Mouse (Mus musculus) B cell, adult 2 months (primary cell): ENCODE measurements around the gene Efcab9.
A peak's percentile ranks its signal among the peaks of the same experiment; 100 is the strongest.

Experiments
- DNase-seq, 2 experiments: peaks; one replicate each; pipeline ENCODE4 v3.0.0; 2022

The Efcab9 gene

GRCm38 (mm10) chr11:32556333-32556990 lies 24.6 kb upstream of the Efcab9 start:
- DNase-seq = no peak

GRCm38 (mm10) chr11:32555103-32555689 lies 23.3 kb upstream of the Efcab9 start:
- no peak for DNase-seq

GRCm38 (mm10) chr11:32554141-32555091 lies 22.5 kb upstream of the Efcab9 start:
- DNase-seq = no peak

GRCm38 (mm10) chr11:32553311-32554140 lies 21.6 kb upstream of the Efcab9 start:
- peak; percentile 63 to 64 for DNase-seq

GRCm38 (mm10) chr11:32552401-32553090 lies 20.7 kb upstream of the Efcab9 start:
- DNase-seq = no peak

GRCm38 (mm10) chr11:32551579-32552297 lies 19.9 kb upstream of the Efcab9 start:
- no peak for DNase-seq

- DNase-seq = no peak
Measured at GRCm38 (mm10) chr11:32551056-32551455, 19.2 kb upstream of the Efcab9 start.

GRCm38 (mm10) chr11:32550102-32550501 lies 18.2 kb upstream of the Efcab9 start:
- no peak for DNase-seq

- DNase-seq = no peak
Measured at GRCm38 (mm10) chr11:32549236-32549635, 17.4 kb upstream of the Efcab9 start.

GRCm38 (mm10) chr11:32548240-32548639 lies 16.4 kb upstream of the Efcab9 start:
- no peak for DNase-seq

GRCm38 (mm10) chr11:32547391-32547947 lies 15.6 kb upstream of the Efcab9 start:
- no peak for DNase-seq

GRCm38 (mm10) chr11:32546483-32546882 lies 14.6 kb upstream of the Efcab9 start:
- no peak for DNase-seq

- DNase-seq = no peak
Measured at GRCm38 (mm10) chr11:32545605-32546004, 13.7 kb upstream of the Efcab9 start.

- DNase-seq = no peak
Measured at GRCm38 (mm10) chr11:32544497-32544896, 12.6 kb upstream of the Efcab9 start.

GRCm38 (mm10) chr11:32544041-32544440 lies 12.2 kb upstream of the Efcab9 start:
- DNase-seq = no peak

GRCm38 (mm10) chr11:32542687-32543411 lies 11.0 kb upstream of the Efcab9 start:
- peak; percentile 68 to 74 for DNase-seq

GRCm38 (mm10) chr11:32542181-32542580 lies 10.3 kb upstream of the Efcab9 start:
- DNase-seq = no peak

GRCm38 (mm10) chr11:32540463-32540862 lies 8.6 kb upstream of the Efcab9 start:
- no peak for DNase-seq

GRCm38 (mm10) chr11:32539717-32540116 lies 7.8 kb upstream of the Efcab9 start:
- no peak for DNase-seq

- no peak for DNase-seq
Measured at GRCm38 (mm10) chr11:32538846-32539245, 7.0 kb upstream of the Efcab9 start.
